Mouse (Mus musculus) CD8-positive naive resting alpha-beta T cell, adult 2 months (primary cell): ENCODE data around the gene Sec11a.
A peak's percentile ranks its signal among the peaks of the same experiment; 100 is the strongest.

ENCODE experiments used
- DNase-seq, 2 experiments: peaks; one replicate each; pipeline ENCODE4 v3.0.0; 2022; ENCODE audit warnings: low read depth in 2 of 2, low spot score in 2 of 2

Gene Sec11a

DNA sequence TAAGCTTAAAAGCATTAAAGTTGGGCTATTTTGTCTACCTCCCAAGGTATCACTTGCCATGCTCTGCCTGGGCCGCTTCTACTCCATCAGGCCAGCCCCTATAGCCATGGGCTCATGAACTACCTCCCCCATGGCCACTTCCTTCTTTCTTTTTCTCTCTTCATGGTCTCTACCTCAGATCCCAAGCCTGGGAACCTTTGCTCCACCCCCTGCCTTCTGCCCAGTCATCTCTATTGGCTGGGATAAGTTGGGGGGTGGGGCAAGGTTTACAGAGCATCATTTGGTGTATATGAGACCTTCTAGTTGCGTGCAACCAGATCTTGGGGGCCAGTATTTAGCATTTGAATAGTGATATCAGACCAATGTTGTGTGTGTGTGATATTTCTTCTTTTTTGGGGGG, 85.1 kb downstream of the Sec11a start:
- DNase-seq: no peak

DNA sequence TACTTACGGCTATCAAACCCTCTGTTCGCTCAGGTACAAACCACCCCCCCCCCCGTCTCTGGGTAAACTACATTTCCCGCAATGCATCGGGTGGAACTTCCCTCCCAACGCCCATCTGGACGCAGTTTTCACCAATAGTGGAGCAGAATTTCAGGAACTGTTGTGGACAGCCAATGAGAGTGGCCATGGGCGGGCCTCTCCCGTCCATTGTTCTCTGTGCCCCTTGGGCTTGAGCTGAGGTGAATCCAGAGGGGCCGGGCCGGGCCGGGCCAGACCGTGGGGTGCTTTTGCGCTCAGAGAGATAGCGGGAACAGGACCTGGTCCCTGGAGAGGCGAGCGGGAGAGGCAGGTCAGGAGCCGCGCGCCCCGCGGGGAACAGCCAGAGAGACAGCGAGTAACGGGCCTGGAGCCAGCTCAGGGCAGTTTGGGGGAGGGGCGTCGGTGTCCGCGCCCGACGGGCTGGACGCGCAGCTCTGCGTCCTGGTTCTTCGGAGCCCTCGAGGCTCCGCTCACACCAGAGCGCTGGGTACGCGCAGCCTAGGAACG, 86.8 kb downstream of the Sec11a start, which contains the start of gene Zscan2:
Gene Zscan2, plus strand, starts transcription at position 192 of the 546 bp plus-strand sequence.
- DNase-seq: peak; percentile 79 to 84

DNA sequence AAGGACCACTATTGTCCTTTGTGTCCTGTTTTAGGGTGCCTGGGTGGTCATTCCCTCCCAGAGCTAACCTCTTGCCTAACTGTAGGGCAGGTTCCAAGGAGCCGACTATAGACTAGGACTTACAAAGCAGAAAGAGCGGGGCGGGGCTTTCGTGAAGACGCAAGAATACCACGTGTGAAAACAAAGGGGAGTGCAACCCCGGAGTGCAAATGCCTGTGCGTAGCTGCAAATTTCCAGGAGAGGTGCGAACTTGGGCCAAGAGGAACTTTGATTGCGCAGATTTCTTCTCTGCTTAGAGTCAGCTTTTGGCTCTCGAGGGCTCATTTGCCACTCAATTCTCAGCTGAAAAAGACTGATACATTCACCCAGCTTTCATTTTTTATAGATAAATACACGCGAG, 87.4 kb downstream of the Sec11a start:
- peak; percentile 56 to 74 for DNase-seq

DNA sequence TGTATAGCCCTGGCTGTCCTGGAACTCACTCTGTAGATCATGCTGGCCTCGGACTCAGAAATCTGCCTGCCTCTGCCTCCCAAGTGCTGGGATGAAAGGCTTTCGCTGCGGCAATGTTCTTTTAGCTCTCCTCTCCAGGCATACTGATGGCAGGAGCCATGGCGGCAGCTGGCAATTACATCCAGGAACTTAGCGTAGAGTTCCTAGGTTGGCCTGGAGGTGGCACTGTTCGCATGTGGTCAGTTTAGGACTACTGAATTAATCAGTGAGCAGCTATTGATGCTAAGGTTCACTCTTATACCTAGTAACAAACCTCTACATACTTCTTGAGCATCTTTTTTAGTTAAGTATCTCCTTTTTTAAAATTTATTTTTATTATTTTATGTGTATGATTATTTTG, 90.4 kb downstream of the Sec11a start:
- DNase-seq: peak; percentile 72 to 86

DNA sequence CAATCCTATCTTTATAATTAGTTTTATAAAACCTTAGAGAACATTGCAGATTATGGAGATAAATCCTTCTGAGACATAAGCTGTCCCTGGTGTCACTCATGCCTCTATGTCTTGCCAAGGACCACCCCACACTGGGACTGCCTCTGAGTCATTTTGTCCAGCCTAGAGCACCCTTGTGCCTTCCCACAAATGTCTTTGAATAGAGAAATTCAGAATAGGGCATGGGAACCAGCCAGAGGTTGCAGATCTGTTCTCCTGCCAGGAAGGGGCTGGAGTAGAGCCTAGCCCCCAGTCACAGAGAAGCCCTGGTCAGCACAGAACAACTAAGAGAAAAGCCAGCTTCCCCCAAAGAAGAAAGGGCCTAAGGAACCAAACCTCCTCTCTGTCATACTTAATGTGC, 92.3 kb downstream of the Sec11a start:
- DNase-seq: no peak
